32 mouse cellular contexts compared by ENCODE assay signal in genomic region chr1:191131692-191132091, GRCm38 (mm10). TPM values are rescaled to one million over a fixed set of nuclear protein-coding genes. Genes with fewer than 3 reads are reported as not detected.
DNase-seq lines count a peak whose midpoint lies in the region; ATAC-seq and TF ChIP-seq lines count a peak whose summit lies in the region.
"Had no signal": no experiment of that assay in that cellular context is flagged by ENCODE, and none has a peak within 500 bp of the region (broad histone marks: within the 10 kb centered on the region; RNA-seq: fewer than 3 reads in every experiment).

No protein-coding gene starts in this region.

- no peak for TF ChIP-seq POLR2A in MEL (IDR thresholded peaks at IDR 0.05; ENCODE audit: control insufficient read depth in 1 of 2, insufficient read depth in 1 of 2, low read depth in 1 of 2, low read length in 2 of 2, poor library complexity in 1 of 2)

- H3K4me1 ChIP-seq in MEL (ENCODE audit: control insufficient read depth in 1 of 2, insufficient read depth in 2 of 2, low read length in 2 of 2), result peaks cover 12 to 26% of the 10 kb centered on the region in 2 experiments
- H3K4me1 ChIP-seq in megakaryocyte, embryonic 14.5 days, result peaks cover 53% of the 10 kb centered on the region
- H3K4me1 ChIP-seq: forebrain, embryonic 13.5 days; hindbrain, embryonic 12.5 days; hindbrain, embryonic 15.5 days had no signal

- H3K27ac ChIP-seq in MEL (ENCODE audit: control insufficient read depth, low read depth, low read length), result no peak overlapping the region
- H3K27ac ChIP-seq: forebrain, embryonic 10.5 days; forebrain, embryonic 13.5 days; heart, adult 2 months; heart, embryonic 13.5 days; hindbrain, embryonic 12.5 days; hindbrain, embryonic 15.5 days had no signal

- H3K79me2 ChIP-seq in MEL (ENCODE audit: control insufficient read depth, insufficient read depth, low read length, poor library complexity), result no peaks in the 10 kb centered on the region

- ATAC-seq in granulocyte monocyte progenitor cell, adult 5-6 weeks (replicated peaks; ENCODE audit: poor library complexity, severe bottlenecking), result peak; percentile 51
- ATAC-seq: forebrain, embryonic 13.5 days; forebrain, embryonic 16.5 days; Patski had no signal

- H3K9ac ChIP-seq in MEL (ENCODE audit: control insufficient read depth, low read depth, low read length, poor library complexity, severe bottlenecking), result no peak overlapping the region
- H3K9ac ChIP-seq: forebrain, embryonic 13.5 days; heart, embryonic 13.5 days; hindbrain, embryonic 12.5 days; hindbrain, embryonic 15.5 days had no signal

- no peak for TF ChIP-seq EP300 in MEL (IDR thresholded peaks at IDR 0.05; ENCODE audit: low read depth in 1 of 2, low read length in 2 of 2)

- H3K36me3 ChIP-seq in MEL (ENCODE audit: control insufficient read depth in 1 of 2, insufficient read depth in 2 of 2, low read length in 2 of 2), result peaks cover 0 to 17% of the 10 kb centered on the region in 2 experiments; a peak in 2 of 4 replicates
- H3K36me3 ChIP-seq in megakaryocyte, embryonic 14.5 days (replicated peaks; ENCODE audit: low read length), result peaks cover 19% of the 10 kb centered on the region
- H3K36me3 ChIP-seq: forebrain, embryonic 10.5 days; heart, embryonic 10.5 days; heart, embryonic 13.5 days; hindbrain, embryonic 12.5 days; hindbrain, embryonic 15.5 days had no signal

- TF ChIP-seq CTCF in MEL (IDR thresholded peaks at IDR 0.05 in 2 of 3, conservative IDR thresholded peaks at IDR 0.05 in 1 of 3; ENCODE audit: control insufficient read depth in 1 of 3, insufficient read depth in 1 of 3, low read depth in 2 of 3, low read length in 3 of 3, poor library complexity in 1 of 3, severe bottlenecking in 1 of 3), result no peak

- H3K9me3 ChIP-seq in MEL (replicated peaks; ENCODE audit: insufficient read depth, low read length), result no peaks in the 10 kb centered on the region
- peaks cover 22% of the 10 kb centered on the region for H3K9me3 ChIP-seq in megakaryocyte, embryonic 14.5 days
- H3K9me3 ChIP-seq: hindbrain, embryonic 15.5 days had no signal

- no peaks in the 10 kb centered on the region for H3K27me3 ChIP-seq in MEL (ENCODE audit: control insufficient read depth in 1 of 2, insufficient read depth in 2 of 2, low read length in 2 of 2)
- peaks cover 16% of the 10 kb centered on the region for H3K27me3 ChIP-seq in megakaryocyte, embryonic 14.5 days (replicated peaks)
- H3K27me3 ChIP-seq: forebrain, embryonic 13.5 days; heart, embryonic 13.5 days; hindbrain, embryonic 12.5 days; hindbrain, embryonic 15.5 days; Patski had no signal

- TF ChIP-seq RAD21 in MEL (IDR thresholded peaks at IDR 0.05; ENCODE audit: low read depth, low read length), result no peak

- no peak overlapping the region for H3K4me3 ChIP-seq in MEL (ENCODE audit: control insufficient read depth in 1 of 2, insufficient read depth in 1 of 2, low read depth in 2 of 2, low read length in 2 of 2)
- peak overlapping the region; percentile 36 for H3K4me3 ChIP-seq in megakaryocyte, embryonic 14.5 days (replicated peaks)
- H3K4me3 ChIP-seq: forebrain, embryonic 10.5 days; forebrain, embryonic 13.5 days; heart, adult 2 months; heart, embryonic 10.5 days; heart, embryonic 13.5 days; hindbrain, embryonic 12.5 days; hindbrain, embryonic 15.5 days had no signal

- peak; percentile 23 for DNase-seq in MEL (ENCODE audit: low read depth, low spot score)
- no peak for DNase-seq in ovary, adult 18-20 months (ENCODE audit: low spot score)
- DNase-seq in adrenal gland, postnatal 10 days, result no peak
- no peak for DNase-seq in right cerebral cortex, postnatal 25 days
- DNase-seq: adrenal gland, postnatal 14 days; cerebellum, adult 11-12 months; cerebellum, adult 8-10 months; cerebellum, postnatal 10 days; cerebellum, postnatal 36 days; gastrocnemius, postnatal 14 days; heart, adult 2 months; heart, postnatal 14 days had no signal

TF ChIP-seq in MEL, 35 proteins besides CTCF, POLR2A, EP300 and RAD21:
- TF ChIP-seq TAL1 (IDR thresholded peaks at IDR 0.05; ENCODE audit: low read length), result no peak

RNA-seq across cellular contexts. Expression of gene Fam71a, which starts 32.9 kb away (rescaled TPM):
- total RNA-seq in MEL (2012; rRNA removed), result not detected in 2 replicates
- polyA plus RNA-seq in MEL (2012; ENCODE audit: insufficient read depth in 1 of 2, insufficient read length in 2 of 2, low read depth in 1 of 2, low replicate concordance in 2 of 2, missing spikeins in 1 of 2), result not detected
- not detected in 2 replicates for total RNA-seq in granulocyte monocyte progenitor cell, adult 5-6 weeks (2014; fragmentation: Nextera tagmentation)
- total RNA-seq in granulocyte monocyte progenitor cell, adult 5-6 weeks (2017), result 0.17 and 1.1 TPM in 2 replicates
- polyA plus RNA-seq in megakaryocyte, embryonic 14.5 days (2012; ENCODE audit: insufficient read depth, low replicate concordance), result not detected in 2 replicates
- not detected for total RNA-seq in adrenal gland, postnatal 10 days (2021)
- total RNA-seq: adrenal gland, adult 18-20 months; adrenal gland, postnatal 14 days; ES-E14; gastrocnemius, adult 18-20 months; gastrocnemius, postnatal 14 days; gastrocnemius, postnatal 4 days; heart, adult 2 months; heart, postnatal 14 days had no signal
- polyA plus RNA-seq: brain, embryonic 14.5 days; embryonic facial prominence, embryonic 11.5 days; embryonic facial prominence, embryonic 14.5 days; forebrain, embryonic 10.5 days; forebrain, embryonic 13.5 days; forebrain, embryonic 16.5 days; heart, adult 2 months; heart, embryonic 10.5 days; heart, embryonic 13.5 days; heart, embryonic 16.5 days; hindbrain, embryonic 12.5 days; hindbrain, embryonic 15.5 days; intestine, embryonic 14.5 days had no signal

RNA-seq across cellular contexts. Expression of gene Batf3, which starts 34.0 kb away (rescaled TPM):
- 1.5 and 2.4 TPM in 2 replicates for total RNA-seq in MEL (2012; rRNA removed)
- 1 to 10 TPM in 1 of 2 experiments, not detected in 1; 2.4 TPM for polyA plus RNA-seq in MEL (2012; ENCODE audit: insufficient read depth in 1 of 2, insufficient read length in 2 of 2, low read depth in 1 of 2, low replicate concordance in 2 of 2, missing spikeins in 1 of 2)
- not detected in 2 replicates for total RNA-seq in granulocyte monocyte progenitor cell, adult 5-6 weeks (2014; fragmentation: Nextera tagmentation)
- total RNA-seq in granulocyte monocyte progenitor cell, adult 5-6 weeks (2017), result not detected in 2 replicates
- 2.0 TPM in 1 of 2 replicates, not detected in the other for polyA plus RNA-seq in megakaryocyte, embryonic 14.5 days (2012; ENCODE audit: insufficient read depth, low replicate concordance)
- 1 to 10 TPM; 1.6 to 1.8 TPM for total RNA-seq in adrenal gland, postnatal 10 days (2021)
- total RNA-seq: gastrocnemius, adult 18-20 months; heart, postnatal 14 days; hematopoietic stem cell, adult 5-6 weeks had no signal
